Mouse (Mus musculus) cerebellum, postnatal 10 days (tissue): ENCODE data around the gene Ankrd34a.
"Not testable (repeated sequence)": the region's sequence is repeated elsewhere in the genome, so short reads cannot be mapped to it uniquely, and the experiment has no call there.

Experiments used
- DNase-seq, 2 experiments: peaks; one replicate each; pipeline ENCODE4 v3.0.0; 2021; ENCODE audit warnings: mixed read lengths in 2 of 2

Ankrd34a gene

DNA sequence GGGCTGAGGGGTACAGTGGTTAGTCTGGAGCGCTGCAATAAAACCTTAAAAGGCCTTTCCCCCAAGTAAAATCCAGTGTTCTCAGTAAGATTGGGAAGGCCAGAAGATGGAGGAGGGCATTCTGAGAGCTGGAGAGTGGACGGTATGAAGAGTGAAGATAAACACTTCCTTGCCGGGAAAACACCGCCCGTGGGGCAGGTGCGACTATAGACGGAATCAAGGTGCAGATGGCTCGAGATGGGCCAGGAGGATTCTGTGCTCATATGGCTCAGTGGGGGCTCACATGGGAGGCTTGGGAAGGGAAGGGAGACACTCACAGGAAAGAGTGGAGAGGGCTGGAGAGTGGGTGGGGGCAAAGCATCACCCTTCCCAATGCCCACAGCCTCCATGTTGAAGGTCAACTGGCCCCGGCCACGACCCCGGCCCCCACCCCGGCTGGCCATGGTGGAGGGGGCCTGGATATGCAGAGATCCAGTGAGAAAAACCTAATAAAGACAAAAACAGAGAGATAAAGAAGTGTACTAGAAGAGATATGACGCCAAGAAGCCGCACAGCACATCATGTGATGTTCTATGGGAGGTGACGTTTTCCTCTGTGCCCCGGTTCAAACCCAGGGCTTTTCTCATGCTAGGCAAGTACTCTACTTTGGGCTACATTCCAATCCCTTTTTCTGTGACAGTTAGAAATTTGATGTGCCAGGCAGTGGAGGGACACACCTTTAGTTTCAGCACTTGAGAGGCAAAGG, 14.5 kb upstream of the Ankrd34a start:
- no peak for DNase-seq

DNA sequence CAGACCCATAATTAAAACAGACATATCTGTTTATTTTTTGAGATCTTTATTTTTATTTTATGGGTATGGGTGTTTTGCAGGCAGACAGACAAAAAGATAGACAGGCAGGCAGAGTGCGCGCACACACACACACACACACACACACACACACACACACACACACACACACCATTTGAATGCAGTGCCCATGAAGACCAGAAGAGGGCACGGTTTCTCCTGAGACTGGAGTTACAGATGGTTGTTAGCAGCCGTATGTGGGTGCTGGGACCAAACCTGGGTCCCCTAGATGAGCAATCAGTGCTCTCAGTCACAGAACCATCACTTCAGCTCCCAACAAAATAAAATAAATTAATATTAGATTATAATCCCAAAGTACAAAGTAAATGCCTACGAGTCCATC, 13.1 kb upstream of the Ankrd34a start:
- DNase-seq, result no peak

DNA sequence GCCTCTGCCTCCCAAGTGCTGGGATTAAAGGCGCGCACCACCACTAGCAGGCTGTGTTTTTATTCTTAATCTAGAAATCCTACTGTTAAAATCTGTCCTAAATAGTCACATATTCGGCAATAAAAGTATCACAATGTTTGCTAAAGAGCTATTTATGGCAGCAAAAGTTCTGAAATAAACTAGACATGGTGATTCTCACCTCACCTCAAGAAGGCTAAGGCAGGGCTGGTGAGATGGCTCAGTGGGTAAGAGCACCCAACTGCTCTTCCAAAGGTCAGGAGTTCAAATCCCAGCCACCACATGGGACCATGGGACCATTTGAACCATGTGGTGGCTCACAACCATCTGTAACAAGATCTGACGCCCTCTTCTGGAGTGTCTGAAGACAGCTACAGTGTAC, 5.8 kb upstream of the Ankrd34a start:
- DNase-seq, result no peak

DNA sequence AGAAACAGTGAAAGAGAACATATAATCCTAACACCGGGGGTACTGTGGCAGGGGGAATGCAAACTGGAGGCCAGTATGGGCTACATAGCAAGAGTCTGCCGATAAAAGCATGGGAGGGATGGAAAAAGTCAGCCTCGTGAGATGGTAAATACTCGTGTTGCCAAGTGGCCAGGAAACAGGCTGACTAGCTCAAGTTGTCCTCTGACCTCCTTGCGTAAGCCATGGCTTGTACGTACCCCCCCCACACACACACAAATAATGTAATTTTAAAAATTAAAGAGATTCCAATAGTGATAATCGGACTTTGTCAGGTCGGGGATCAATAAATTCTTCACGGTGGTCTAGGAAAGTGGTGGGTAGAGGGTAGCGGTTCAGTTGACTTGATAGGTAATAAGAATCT, 3.1 kb upstream of the Ankrd34a start:
- DNase-seq, result peak in 1 of 2 experiments; percentile 62

DNA sequence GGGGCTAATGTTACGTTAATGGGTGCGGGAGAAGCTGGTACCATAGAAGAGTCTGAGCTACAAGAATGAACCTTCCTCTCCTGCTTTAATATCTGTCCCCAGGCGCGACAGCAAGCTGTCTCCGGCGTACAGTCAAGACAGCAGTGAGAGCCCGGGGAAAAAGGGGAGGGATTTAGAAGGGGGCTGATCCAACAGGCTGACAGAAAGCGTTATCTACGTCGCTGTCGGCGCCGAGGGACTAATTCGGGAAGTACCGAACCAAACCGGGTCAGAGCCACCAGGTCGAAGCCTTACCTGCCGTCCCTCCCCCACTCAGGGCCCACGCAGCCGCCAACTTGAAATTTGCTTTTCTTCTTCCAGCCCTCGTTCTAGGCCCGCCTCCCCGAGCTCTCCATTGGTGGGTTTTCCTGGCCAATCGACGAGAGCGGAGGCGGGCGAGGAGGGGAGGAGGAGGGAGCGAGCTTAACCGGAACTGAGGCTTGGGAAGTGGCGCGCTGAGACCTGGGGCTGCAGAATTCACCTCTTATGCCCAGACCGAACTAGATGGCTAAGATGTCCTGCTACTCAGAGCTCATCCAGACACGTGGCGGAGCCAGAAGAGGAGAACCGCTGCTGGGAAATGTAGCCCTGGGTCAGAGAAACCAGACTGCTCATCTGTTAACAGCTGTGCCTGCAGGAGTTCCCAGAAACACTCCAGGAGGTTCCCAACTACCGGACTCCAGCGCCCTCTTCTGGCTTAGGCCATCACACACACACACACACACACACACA, 2.5 kb upstream of the Ankrd34a start, which contains the start of gene Polr3gl:
Polr3gl (minus strand) TSS at position 392 of the 771 bp plus-strand sequence.
- DNase-seq, result peak; percentile 97 to 98

DNA sequence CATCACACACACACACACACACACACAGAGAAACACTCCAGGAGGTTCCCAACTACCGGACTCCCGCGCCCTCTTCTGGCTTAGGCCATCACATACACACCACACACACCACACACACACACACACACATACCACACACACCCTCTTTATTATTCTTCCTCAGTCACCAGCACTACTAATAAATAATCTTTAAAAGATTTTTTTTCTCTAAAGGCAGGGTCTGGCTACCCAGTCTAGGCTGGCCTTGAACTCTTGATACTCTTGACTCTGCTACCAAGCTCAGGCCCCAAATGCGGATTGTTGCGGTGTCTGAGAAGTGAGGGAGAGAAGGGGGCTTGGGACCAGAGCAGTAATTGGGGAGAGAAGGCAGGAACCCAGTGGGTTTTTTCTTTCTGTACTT, 1.6 kb upstream of the Ankrd34a start:
- DNase-seq, result peak in 1 of 2 experiments; percentile 49

DNA sequence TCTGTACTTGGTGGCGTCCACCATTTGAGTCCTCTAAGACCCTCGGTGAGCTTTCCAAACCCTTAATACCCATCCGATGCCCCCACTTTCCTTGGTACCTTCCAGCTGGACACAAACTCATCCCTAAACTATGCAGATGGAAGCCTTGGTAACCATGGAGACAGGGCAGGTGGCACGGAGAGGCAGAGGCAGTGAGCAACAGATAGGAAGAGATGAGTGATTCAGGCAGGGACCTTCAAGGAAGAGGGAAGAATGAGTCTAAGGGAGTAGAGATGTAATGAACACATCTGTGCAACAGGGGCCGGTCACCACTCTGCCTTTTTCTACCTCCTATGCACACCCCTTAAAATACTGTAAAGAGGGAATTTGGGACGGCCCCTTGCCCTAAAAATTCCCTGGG, 775 bp upstream of the Ankrd34a start:
- DNase-seq, result peak; percentile 57 to 65

DNA sequence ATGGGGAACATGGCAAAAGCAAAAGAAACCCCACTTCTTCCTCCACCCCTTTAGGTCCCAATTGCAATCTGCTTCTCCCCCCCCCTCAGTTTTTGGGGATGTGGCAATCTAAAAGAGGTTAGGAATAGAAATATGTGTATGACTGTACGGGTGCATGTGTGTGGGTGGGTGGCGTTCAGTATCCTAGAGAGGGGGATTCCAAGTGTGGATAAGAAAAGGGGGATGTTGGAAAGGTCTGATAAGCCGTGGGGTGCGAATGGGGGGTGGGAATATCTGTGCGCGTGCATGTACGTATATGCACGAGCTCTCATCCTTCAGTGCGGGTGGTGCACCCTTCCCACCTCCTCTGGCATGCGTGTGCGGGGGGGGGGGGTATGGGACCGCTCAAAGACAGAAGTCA, 419 bp downstream of the Ankrd34a start:
- DNase-seq, result peak; percentile 48 to 55

DNA sequence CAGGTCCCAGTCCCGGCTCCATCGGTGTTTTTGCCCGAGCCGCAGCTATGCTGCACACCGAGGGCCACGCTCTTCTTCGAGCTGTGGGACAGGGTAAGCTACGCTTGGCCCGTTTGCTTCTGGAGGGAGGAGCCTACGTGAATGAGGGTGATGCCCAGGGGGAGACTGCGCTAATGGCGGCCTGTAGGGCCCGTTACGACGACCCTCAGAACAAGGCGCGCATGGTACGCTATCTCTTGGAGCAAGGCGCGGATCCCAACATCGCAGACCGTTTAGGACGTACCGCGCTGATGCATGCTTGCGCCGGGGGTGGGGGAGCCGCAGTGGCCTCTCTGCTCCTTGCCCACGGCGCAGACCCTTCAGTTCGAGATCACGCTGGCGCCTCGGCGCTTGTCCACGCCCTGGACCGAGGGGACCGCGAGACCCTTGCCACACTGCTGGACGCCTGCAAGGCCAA, 1.0 kb downstream of the Ankrd34a start:
- DNase-seq, result peak; percentile 54 to 68

DNA sequence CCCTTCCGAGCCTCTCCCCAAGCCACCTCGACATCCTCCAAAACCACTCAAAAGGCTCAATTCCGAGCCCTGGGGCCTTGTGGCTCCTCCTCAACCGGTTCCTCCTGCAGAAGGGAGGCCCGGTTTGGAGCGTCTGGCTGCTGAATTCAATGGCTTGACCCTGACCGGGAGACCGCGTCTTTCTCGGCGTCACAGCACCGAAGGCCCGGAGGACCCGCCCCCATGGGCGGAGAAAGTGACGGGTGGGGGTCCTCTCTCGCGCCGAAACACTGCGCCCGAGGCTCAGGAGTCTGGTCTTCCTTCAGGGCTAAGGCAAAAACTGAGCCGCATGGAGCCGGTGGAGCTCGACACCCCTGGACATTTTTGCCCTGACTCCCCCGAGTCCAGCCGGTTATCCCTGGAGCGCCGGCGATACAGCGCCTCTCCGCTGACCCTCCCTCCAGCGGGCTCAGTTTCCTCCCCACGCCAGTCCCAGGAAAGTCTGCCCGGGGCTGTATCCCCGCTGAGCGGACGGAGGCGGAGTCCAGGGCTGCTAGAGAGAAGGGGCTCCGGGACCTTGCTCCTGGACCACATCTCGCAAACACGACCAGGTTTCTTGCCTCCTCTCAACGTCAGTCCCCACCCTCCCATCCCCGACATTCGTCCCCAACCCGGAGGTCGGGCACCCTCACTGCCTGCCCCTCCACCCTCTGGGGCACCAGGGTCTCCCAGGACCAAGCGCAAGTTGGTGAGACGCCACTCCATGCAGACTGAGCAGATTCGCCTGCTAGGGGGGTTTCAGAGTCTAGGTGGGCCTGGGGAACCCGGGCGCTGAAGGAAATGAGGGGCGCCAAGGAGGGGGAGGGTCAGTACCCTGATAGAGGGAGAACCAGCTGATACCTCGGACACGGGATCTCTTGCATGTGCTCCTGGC, 2.0 kb downstream of the Ankrd34a start:
- DNase-seq, result peak; percentile 78 to 82

DNA sequence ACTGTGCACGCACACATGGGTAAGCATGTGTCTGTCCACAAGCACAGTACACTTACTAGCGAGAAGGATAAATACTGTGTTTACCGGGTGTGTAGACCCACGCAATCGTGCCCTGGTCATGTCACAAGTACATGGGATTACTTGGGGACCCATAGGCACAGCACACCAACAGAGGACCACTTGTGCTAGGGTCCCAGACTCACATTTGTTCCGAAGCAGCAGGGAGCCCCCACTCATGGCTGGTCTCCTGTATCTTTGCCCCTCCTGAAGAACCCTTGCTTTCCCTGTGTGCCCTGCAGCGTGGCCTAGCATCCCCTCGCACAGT, 2.6 kb downstream of the Ankrd34a start:
- no peak for DNase-seq

DNA sequence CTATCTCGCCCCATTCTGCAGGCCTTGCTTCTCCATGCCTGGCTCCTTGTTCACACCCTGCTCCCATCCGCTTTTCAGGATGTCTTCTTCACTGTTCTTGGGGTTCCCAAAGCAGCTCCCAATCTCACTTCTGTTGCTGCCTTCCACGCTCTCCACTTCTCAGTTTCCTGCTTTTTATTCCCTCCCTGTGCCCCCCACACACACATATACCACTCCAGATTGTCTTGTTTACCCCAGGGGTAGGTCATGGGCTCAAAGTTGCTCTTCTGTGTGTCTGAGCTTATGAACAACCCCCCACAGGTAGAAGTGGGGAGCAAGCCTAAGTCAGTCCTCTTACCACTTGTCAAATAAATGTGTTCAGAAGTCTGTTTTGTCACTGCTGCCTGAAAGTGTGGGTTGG, 3.0 kb downstream of the Ankrd34a start:
- DNase-seq, result no peak

DNA sequence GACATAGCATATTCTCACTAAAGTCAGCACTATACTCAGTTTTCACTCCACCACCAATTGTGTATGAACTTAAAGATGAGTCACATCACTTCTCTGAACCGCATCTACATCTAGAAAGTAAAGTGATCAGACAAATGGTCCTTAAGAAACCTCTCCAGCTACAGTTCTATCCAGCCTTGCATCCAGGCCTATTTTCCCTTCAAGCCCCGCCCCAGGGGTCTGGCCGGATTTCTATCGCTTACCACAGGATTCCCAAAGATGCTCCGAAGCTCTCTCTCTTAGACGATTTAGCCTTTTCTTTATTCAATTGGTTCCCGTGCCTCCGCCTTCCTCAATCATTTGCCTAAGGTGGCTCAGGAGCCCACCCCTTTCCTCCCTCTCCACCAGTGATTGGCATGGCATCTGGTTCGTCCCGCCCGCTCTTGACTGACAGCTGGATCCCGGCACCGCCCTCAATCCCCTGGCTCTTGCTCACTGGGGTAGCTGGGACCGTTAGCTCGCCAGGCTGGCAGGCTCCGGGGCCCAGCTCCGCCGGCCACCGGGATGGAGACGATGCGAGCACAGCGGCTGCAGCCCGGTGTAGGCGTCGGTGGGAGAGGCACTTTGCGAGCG, 4.3 kb downstream of the Ankrd34a start, which contains the start of gene Lix1l:
Lix1l (plus strand) TSS at position 511 of the 612 bp plus-strand sequence.
- peak; percentile 89 to 93 for DNase-seq

DNA sequence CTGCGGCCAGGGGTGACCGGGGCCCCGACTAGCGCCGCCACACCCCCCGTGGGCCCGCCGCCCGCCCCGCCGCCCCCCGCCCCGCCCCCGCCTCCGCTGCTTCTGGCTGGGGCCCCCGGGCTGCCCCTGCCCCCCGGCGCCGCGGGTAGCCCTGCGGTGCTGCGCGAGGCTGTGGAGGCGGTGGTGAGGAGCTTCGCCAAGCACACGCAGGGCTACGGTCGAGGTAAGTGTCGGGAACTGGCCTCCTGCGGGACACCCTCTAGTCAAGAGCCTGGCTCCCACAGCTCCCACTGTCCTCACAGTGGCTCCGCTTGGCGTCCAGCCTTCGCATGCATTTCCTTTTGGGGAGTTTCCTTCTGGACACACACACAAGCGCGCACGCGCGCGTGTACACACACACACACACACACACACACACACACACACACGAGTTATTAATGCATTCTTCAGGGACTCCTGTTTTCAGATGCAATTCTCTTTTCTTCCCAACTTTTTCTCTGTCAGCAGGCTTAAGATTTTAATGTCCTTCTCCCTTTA, 4.9 kb downstream of the Ankrd34a start:
- peak; percentile 67 to 71 for DNase-seq

DNA sequence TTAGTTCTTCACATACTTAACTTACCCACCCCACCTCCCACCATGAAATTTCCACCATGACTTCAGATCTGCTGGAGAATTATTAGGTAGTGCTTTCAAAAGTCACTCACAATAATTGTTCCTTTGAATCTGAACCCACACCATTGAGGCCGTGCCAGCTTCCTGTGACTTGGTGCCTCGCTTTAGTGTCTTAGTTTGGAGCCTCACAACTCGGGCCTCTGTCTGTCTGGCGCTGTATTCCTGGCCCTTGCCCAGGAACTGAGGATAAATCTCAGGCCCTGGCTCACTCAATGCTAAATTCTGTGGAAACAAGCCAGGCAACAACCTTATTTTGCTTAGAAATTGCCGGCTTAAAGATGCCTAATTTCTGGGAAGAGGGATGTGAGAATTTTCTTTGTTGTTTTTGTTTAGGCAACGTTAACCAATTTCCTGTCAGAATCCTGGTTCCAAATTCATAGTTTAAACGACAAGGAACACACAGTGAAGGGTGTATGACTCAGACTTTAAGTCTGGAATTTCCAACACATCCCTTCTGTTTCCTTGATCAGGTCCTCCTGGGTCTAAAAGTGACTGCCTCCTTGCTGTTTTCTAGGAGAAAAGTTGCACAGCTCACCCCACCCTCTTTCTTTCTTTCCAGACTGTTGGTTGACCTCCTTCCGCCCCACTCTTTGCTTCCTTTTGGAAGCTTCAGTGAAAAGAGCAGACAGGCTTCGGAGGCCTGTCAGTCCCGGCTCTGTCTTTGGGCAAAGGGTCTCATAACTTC, 5.7 kb downstream of the Ankrd34a start:
- peak; percentile 56 to 69 for DNase-seq

DNA sequence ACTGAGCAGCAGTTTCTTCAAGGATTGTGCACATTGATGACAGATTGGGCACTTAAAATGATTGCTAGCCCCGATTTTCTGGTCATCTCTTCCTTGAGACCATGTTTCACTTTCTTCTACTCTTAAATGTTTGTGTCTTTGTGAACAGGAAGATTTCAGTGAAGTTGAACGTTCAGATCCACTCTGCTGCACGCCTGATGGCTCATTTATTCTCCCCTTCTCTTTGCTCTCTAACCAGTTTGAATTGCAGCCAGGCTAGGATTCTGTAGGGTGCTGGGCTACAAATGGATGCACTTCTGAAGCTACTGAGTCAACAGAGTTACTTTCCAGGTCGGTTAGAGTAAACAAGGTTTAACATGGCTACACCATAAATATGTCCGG, 6.3 kb downstream of the Ankrd34a start:
- no peak for DNase-seq

DNA sequence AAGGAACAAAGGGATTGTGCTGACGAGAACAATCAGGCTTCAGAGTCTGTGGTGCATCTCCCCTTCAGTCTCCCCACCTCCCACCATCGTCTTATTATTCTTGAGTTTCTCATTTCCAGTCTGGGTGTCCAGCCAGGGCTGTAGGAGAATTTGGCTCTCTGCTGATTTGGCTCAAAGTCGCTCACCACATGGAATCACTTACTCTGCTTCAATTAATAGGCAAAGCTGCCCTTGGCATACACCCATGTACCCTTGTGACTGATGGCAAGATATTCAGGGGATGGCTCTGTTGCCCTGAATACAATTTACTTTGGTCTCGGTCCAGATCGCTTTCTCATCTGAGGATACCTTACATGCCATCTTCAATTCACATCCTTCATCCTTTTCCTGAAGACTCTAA, 6.9 kb downstream of the Ankrd34a start:
- peak; percentile 90 to 92 for DNase-seq

DNA sequence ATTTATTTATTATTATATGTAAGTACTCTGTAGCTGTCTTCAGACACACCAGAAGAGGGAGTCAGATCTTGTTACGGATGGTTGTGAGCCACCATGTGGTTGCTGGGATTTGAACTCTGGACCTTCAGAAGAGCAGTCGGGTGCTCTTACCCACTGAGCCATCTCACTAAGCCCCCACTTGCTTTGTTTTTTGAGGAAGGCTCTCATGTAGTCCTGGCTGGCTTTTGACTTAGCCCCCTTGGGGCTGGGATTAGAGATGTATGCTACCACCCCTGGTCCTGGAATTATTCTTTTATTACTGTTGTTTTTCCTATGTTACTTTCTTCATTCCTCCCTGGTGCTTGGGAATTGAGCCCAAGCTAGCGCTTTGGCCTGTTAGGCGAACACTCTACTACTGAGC, 9.6 kb downstream of the Ankrd34a start:
- DNase-seq, result not testable (repeated sequence)

DNA sequence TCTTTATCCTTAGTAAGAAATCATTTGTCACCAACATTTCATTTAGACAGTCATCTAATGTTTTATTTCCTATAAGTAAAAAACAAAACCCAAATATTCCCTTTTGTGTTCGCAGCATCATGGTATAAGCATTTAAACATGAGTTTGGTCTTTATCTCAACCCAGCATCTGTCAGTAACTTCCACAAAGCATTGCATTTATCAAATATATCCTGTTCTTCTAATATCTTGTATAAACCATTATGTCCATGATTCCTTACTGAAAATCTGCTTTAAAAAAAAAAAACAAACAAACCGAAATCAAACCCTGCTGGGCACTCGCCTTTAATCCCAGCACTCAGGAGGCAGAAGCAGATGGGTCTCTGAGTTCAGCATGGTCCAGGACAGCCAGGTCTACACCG, 10.2 kb downstream of the Ankrd34a start:
- DNase-seq, result no peak

DNA sequence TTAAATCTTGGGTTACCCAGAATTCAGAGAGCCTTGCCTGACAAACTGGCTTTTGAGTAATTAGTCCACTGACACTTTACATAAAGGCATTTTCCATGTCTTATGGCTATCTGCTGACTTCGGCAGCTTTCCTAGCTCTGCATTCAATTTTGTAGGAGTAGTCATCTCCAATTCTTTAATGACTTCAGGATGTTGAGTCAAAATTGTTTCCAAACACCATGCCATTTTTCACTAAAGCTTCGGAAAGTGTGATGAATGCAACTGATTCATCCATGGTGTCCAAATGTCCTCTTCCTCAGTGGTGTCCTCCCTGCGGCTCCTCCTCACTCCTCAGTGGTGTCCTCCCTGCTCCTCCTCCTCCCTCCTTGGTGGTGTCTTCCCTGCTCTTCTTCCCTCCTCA, 21.5 kb downstream of the Ankrd34a start:
- no peak for DNase-seq

DNA sequence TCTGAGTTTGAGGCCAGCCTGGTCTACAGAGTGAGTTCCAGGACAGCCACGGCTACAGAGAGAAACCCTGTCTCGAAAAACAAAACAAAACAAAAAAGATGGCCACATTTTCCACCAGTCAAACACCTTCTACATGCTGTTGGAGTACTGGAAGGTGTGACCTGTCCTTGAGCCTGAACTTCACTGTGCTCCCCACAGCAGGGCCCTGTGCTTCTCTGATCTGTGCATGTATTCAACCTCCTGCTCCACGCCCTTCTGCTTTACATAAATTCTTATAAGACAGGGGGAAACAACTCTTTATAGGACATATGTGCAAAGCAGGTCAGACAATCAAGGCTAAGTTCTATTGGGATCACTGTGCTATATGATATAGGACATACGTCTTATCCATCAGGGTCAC, 26.8 kb downstream of the Ankrd34a start:
- no peak for DNase-seq
